Mouse (Mus musculus) neural tube, embryonic 13.5 days (tissue): ENCODE measurements around the gene Fbxw13. TPM values are rescaled to one million over a fixed set of nuclear protein-coding genes. Genes with fewer than 3 reads are reported as not detected.
"Not testable (repeated sequence)": the region's sequence is repeated elsewhere in the genome, so short reads cannot be mapped to it uniquely, and the experiment has no call there.

Experiments
- ATAC-seq: fragments of 200-750 bp; cut with Nextera tagmentation; 2 replicates; pipeline ENCODE4 v1.8.0; 2017; ENCODE audit warnings: low read depth, mild to moderate bottlenecking, moderate TSS enrichment, moderate library complexity
- H3K27ac ChIP-seq: fragments of 300-500 bp; sonication (generic); replicated peaks from 2 replicates; pipeline ENCODE4 v1.5.1; 2015; ENCODE audit warnings: moderate library complexity, mild to moderate bottlenecking, inconsistent platforms
- H3K27me3 ChIP-seq: fragments of 300-500 bp; sonication (generic); 2 replicates; pipeline ENCODE4 v1.6.1; 2015; ENCODE audit warnings: mild to moderate bottlenecking, inconsistent platforms
- H3K36me3 ChIP-seq: fragments of 300-500 bp; sonication (generic); 2 replicates; pipeline ENCODE4 v1.6.1; 2015; ENCODE audit warnings: mild to moderate bottlenecking, inconsistent platforms
- H3K4me1 ChIP-seq: fragments of 300-500 bp; sonication (generic); replicated peaks from 2 replicates; pipeline ENCODE4 v1.6.1; 2015; ENCODE audit warnings: inconsistent platforms
- H3K4me2 ChIP-seq: fragments of 300-500 bp; sonication (generic); 2 replicates; pipeline ENCODE4 v1.6.1; 2015; ENCODE audit warnings: inconsistent platforms, mild to moderate bottlenecking, moderate library complexity
- H3K4me3 ChIP-seq: fragments of 300-500 bp; sonication (generic); 2 replicates; pipeline ENCODE4 v1.5.1; 2015; ENCODE audit warnings: mild to moderate bottlenecking, inconsistent platforms
- H3K9ac ChIP-seq: fragments of 300-500 bp; sonication (generic); 2 replicates; pipeline ENCODE4 v1.6.1; 2015; ENCODE audit warnings: moderate library complexity, mild to moderate bottlenecking, inconsistent platforms
- H3K9me3 ChIP-seq: fragments of 300-500 bp; sonication (generic); 2 replicates; pipeline ENCODE4 v1.6.1; 2016; ENCODE audit warnings: inconsistent platforms
- WGBS: fragments of 180-500 bp; shearing (Covaris S2); methylation state at CpG from one replicate; pipeline ENCODE4 v1.1.7; 2015; 5-methylcytosine and 5-hydroxymethylcytosine counted together
- polyA plus RNA-seq: library from polyadenylated mRNA; unstranded; fragments of >200 nt; fragmentation: Nextera tagmentation; extraction: Ambion mirVana; gene quantifications from 2 replicates; pipeline ENCODE4 v1.2.1, GENCODE M21; 2015

Fbxw13 gene
- 0.23 TPM in 1 of 2 replicates, not detected in the other for polyA plus RNA-seq

DNA sequence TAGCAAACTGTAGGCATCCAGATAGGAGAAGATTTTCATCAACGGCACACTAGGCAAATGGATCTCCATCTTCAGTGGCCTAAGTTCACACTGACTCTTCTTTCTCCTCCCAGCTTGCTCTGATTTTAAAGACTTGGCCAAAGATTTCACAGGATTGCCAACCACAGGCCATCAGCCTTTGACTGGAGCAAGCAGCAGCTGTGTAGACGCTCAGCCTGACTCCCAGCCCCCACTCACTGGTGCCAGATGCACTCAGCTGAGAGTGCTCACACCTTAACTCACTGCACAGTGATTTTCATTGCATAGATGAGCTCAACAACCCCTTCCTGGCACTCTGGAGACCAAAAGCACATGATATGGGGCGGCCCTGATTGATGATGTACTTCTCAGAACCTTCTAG lies at the start of gene Fbxw13:
TSS of gene Fbxw13 (minus strand) at position 101 of the 400 bp plus-strand sequence.
- not testable (repeated sequence) for H3K27ac ChIP-seq, H3K4me1 ChIP-seq, H3K9ac ChIP-seq, H3K27me3 ChIP-seq, H3K36me3 ChIP-seq, ATAC-seq, H3K4me2 ChIP-seq, H3K9me3 ChIP-seq, H3K4me3 ChIP-seq
- 87% methylated on average over 3 of the region's 3 CpGs for WGBS

DNA sequence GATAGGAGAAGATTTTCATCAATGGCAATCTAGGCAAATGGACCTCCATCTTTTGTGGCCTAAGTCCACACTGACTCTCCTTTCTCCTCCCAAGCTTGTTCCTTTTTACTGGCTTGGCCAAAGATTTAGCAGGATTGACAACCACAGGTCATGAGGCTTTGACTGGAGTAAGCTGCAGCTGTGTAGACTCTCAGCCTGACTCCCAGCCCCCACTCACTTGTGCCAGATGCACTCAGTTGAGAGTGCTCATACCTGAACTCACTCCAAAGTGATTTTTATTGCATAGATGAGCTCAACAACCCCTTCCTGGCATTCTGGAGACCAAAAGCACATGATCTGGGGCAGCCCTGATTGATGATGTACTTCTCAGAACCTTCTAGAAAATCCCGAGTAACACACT lies 38.9 kb upstream of the Fbxw13 start, which contains the start of gene Fbxw20:
TSS of gene Fbxw20 (minus strand) at position 101 of the 400 bp plus-strand sequence.
- H3K4me1 ChIP-seq: no peaks in the 10 kb centered on the region
- no peaks in the 10 kb centered on the region for H3K27me3 ChIP-seq
- no peak for ATAC-seq
- no peak within 1 kb of the TSS for H3K27ac ChIP-seq
- no peak within 1 kb of the TSS for H3K4me3 ChIP-seq
- H3K36me3 ChIP-seq: no peaks in the 10 kb centered on the region
- no peak within 1 kb of the TSS for H3K9ac ChIP-seq
- H3K4me2 ChIP-seq: no peak within 1 kb of the TSS
- H3K9me3 ChIP-seq: no peaks in the 10 kb centered on the region
- 93% methylated on average over 1 of the region's 1 CpGs for WGBS

DNA sequence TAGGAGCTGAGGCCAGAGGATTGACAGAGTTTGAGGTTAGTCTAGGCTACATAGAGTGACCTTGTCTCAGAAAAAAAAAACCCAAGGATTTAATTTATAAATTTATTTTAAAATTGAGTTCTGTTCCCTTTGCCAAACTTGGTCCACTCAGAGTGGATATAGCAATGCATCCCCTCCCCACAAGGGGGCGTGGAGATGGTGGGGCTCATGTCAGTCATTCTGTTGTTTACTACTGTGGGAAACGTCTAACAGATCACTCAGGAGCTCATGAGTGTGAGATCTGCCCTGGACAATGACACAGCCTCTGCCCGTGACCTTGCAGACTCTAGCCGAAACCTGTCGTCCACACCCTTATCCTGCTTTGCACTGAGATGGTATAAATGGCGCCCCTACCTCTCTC lies 22.7 kb upstream of the Fbxw13 start:
- H3K4me1 ChIP-seq: no peaks in the 10 kb centered on the region
- H3K4me2 ChIP-seq: no peak overlapping the region
- 73% methylated on average over 6 of the region's 6 CpGs for WGBS
- ATAC-seq: no peak
- H3K9me3 ChIP-seq: no peaks in the 10 kb centered on the region
- H3K27me3 ChIP-seq: no peaks in the 10 kb centered on the region
- no peak overlapping the region for H3K4me3 ChIP-seq
- no peaks in the 10 kb centered on the region for H3K36me3 ChIP-seq
- no peak overlapping the region for H3K27ac ChIP-seq
- no peak overlapping the region for H3K9ac ChIP-seq

DNA sequence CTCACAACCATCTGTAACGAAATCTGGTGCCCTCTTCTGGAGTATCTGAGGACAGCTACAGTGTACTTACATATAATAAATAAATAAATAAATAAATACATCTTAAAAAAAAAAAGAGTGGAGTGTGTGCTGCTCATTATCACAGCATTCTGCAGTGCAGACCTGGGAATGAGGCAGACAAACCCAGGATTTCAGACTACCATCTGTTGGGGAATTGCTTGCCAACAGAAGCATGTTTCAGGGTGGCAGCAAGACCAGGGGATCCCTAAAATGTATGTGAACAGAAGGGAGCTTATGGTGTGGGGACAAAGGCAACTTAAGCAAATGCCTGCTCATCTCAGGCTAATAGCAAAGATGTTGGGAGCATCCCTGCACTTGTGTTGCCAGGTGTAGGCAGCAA lies 5.6 kb upstream of the Fbxw13 start:
- not testable (repeated sequence) for H3K36me3 ChIP-seq, H3K4me2 ChIP-seq, H3K4me1 ChIP-seq, ATAC-seq, H3K27me3 ChIP-seq, H3K27ac ChIP-seq, H3K9ac ChIP-seq, H3K4me3 ChIP-seq, H3K9me3 ChIP-seq
- 65% methylated on average over 1 of the region's 1 CpGs for WGBS

DNA sequence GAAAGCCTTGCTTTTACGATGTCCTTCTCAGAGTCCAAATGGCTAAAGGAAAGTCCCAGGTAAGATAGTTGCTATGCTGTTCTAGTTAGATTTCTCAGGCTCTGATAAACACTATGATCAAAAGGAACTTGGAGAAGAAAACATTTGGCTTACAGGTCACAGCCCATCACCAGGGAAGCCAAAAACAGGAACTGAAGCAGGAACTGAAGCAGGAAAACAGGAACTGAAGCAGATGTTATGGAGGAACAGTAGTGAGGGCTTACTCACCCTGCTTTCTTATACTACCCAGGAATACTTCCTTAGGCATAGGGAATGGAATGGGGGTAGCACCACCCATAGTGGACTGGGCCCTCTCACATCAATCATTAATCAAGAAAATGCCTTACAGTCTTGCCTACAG lies 4.6 kb upstream of the Fbxw13 start:
- Histone ChIP-seq H3K27me3 (no peaks in the 10 kb centered on the region), H3K9me3 (no peaks in the 10 kb centered on the region), H3K4me3 (no peak overlapping the region), H3K27ac (no peak overlapping the region), H3K9ac (no peak overlapping the region), H3K4me1 (no peaks in the 10 kb centered on the region), H3K4me2 (no peak overlapping the region), H3K36me3 (no peaks in the 10 kb centered on the region)
- 94% methylated on average over 1 of the region's 1 CpGs for WGBS
- no peak for ATAC-seq

DNA sequence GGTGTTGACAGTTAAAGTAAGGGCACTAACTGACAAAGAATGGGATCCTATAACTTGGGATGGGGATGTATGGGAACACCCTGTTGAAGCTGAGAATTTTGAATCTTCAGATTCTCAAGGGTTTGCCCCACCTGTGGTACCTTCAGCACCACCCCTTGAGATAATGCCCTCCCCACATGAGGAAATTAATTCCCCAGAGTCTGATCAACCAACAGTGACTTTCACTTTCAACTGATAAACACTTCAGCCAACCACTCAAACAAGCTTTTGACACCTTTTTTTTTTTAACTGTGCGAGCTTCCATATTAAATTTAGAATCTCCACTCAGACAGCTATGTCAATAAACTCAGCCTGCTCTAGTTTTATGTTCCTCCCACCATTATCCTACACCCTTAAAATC lies 3.6 kb upstream of the Fbxw13 start:
- no peak overlapping the region for H3K9ac ChIP-seq
- no peak overlapping the region for H3K4me2 ChIP-seq
- H3K36me3 ChIP-seq: no peaks in the 10 kb centered on the region
- no peak overlapping the region for H3K4me3 ChIP-seq
- 74% methylated on average over 1 of the region's 1 CpGs for WGBS
- no peak overlapping the region for H3K27ac ChIP-seq
- H3K9me3 ChIP-seq: no peaks in the 10 kb centered on the region
- ATAC-seq: no peak
- no peaks in the 10 kb centered on the region for H3K4me1 ChIP-seq
- H3K27me3 ChIP-seq: no peaks in the 10 kb centered on the region

DNA sequence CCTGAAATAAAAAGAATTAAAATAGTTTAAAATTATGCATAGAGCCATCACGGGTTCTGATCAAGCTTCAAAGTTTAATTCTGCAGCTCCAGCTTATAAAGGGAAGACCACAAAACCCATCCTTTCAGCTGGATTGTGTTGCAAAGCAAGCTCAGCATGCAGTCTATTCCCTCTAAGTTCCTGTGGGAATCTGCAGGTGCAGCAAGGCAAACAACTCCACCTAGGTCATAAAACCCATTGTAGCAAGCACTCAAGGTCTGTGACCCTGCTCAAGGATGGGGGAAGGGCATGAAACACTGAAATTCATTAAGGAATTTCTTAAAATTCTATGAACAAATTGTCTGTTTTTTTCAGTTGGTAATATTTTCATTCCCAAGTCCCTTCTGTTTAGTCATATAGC lies 18.6 kb downstream of the Fbxw13 start:
- WGBS: 53% methylated on average over 1 of the region's 1 CpGs
- no peak overlapping the region for H3K9ac ChIP-seq
- no peaks in the 10 kb centered on the region for H3K36me3 ChIP-seq
- no peak overlapping the region for H3K4me3 ChIP-seq
- no peaks in the 10 kb centered on the region; the same call in 1 of the 2 replicates for H3K9me3 ChIP-seq
- H3K4me1 ChIP-seq: no peaks in the 10 kb centered on the region
- ATAC-seq: no peak
- H3K27me3 ChIP-seq: no peaks in the 10 kb centered on the region
- no peak overlapping the region for H3K4me2 ChIP-seq
- no peak overlapping the region for H3K27ac ChIP-seq

DNA sequence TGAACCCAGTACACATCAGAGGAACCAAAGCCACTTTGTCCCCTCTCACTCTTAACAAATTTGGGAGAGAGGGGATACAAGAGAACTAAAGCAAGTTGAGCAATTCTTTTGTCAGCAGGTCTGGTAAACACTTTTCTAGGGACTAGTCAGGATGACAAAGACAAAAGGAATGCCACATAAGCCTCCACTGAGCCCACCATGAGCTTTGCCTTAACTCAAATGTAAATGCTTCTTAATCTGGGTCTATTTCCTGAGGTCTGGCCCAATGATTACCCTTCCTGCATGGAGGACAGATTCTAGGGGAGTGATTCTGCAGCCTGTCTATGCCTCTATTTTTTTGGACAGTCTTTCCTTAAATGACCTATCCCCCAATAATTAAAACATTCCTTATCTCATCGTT lies 19.5 kb downstream of the Fbxw13 start:
- ATAC-seq: no peak
- Histone ChIP-seq H3K27ac (no peak overlapping the region), H3K4me1 (no peaks in the 10 kb centered on the region), H3K36me3 (no peaks in the 10 kb centered on the region), H3K9ac (no peak overlapping the region), H3K4me3 (no peak overlapping the region), H3K4me2 (no peak overlapping the region), H3K9me3 (peaks cover under 1% of the 10 kb centered on the region; the same call in 1 of the 2 replicates), H3K27me3 (no peaks in the 10 kb centered on the region)
- 90% methylated on average over 1 of the region's 1 CpGs for WGBS

DNA sequence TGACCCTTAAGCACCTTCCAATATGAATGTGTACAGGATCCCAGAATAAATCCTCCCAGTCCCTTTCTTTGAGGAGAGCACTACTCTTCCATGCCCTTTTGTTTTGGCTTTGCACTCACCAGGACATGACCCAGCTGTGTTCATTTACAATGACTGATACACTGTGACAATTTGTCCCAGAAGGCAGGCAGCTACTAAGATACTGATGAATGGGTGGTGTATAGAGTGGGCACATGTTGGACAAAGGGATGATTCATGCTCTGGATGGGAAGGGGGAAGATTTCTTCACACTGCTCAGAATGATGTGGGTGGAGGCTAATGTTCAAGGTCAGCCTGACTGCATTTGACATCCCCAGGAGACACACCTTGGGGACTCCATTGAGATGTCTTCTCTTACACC lies 28.5 kb downstream of the Fbxw13 start:
- ATAC-seq: no peak
- Histone ChIP-seq H3K9me3 (peaks cover 12% of the 10 kb centered on the region; the same call in 1 of the 2 replicates), H3K27ac (no peak overlapping the region), H3K4me1 (no peaks in the 10 kb centered on the region), H3K27me3 (no peaks in the 10 kb centered on the region), H3K4me2 (no peak overlapping the region), H3K4me3 (no peak overlapping the region), H3K9ac (no peak overlapping the region), H3K36me3 (no peaks in the 10 kb centered on the region)

DNA sequence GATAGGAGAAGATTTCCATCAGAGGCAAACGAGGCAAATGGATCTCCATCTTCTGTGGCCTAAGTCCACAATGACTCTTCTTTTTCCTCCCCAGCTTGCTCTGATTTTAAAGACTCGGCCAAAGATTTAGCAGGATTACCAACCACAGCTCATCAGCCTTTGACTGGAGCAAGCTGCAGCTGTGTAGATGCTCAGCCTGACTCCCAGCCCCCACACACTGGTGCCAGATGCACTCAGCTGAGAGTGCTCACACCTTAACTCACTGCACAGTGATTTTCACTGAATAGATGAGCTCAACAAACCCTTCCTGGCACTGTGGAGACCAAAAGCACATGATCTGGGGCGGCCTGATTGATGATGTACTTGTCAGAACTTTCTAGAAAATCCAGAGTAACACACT lies 33.8 kb downstream of the Fbxw13 start, which contains the start of gene Fbxw21:
TSS of gene Fbxw21 (minus strand) at position 101 of the 400 bp plus-strand sequence.
- Histone ChIP-seq H3K4me1 (no peaks in the 10 kb centered on the region), H3K27me3 (no peaks in the 10 kb centered on the region), H3K9me3 (no peaks in the 10 kb centered on the region), H3K4me2 (no peak within 1 kb of the TSS), H3K9ac (no peak within 1 kb of the TSS), H3K36me3 (no peaks in the 10 kb centered on the region), H3K4me3 (no peak within 1 kb of the TSS), H3K27ac (no peak within 1 kb of the TSS)
- ATAC-seq: no peak
- 73% methylated on average over 3 of the region's 3 CpGs for WGBS

DNA sequence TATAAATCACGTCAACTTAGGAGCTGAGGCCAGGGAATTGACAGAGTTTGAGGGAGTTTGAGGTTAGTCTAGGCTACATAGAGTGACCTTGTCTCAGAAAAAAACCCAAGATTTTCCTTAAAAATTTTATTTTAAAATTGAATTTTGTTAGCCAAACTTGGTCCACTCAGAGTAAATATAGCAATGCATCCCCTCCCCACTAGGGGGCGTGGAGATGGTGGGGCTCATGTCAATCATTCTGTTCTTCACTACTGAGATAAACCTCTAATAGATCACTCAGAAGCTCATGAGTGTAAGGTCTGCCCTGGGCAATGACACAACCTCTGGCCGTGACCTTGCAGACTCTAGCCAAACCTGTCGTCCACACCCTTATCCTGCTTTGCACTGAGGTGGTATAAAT lies 55.4 kb downstream of the Fbxw13 start:
- ATAC-seq, H3K4me2 ChIP-seq, H3K27ac ChIP-seq, H3K4me3 ChIP-seq, H3K36me3 ChIP-seq, H3K4me1 ChIP-seq, H3K9me3 ChIP-seq, H3K9ac ChIP-seq, H3K27me3 ChIP-seq: not testable (repeated sequence)
- 66% methylated on average over 4 of the region's 4 CpGs for WGBS

DNA sequence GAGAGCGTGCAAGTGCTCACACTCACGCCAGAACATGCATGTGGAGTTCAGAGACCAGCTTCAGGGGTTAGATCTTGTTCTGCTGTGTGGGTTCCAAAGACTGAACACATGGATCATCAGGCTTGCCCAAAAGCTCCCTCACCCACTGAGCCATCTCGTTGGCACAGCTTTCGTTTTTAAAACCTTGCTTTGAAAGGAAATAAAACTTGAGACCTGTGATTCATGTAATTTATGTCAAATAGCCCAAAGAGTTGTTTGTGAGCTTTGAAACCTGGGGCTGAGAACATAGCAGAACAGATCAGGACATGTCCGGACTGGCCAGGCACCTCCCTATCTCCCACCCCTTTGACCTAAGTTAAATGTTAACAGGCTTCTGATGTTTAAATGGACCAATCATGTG lies 65.7 kb downstream of the Fbxw13 start:
- Histone ChIP-seq H3K27me3 (no peaks in the 10 kb centered on the region), H3K9ac (no peak overlapping the region), H3K27ac (no peak overlapping the region), H3K36me3 (no peaks in the 10 kb centered on the region), H3K4me2 (no peak overlapping the region), H3K4me3 (no peak overlapping the region), H3K9me3 (no peaks in the 10 kb centered on the region), H3K4me1 (no peaks in the 10 kb centered on the region)
- 86% methylated on average over 5 of the region's 5 CpGs for WGBS
- ATAC-seq: no peak
